In genomic region chr9:50700921-50701691, GRCm38 (mm10) we compare ENCODE assay signal across 8 mouse cellular contexts. TPM values are rescaled to one million over a fixed set of nuclear protein-coding genes. Genes with fewer than 3 reads are reported as not detected.
DNase-seq lines count a peak whose midpoint lies in the region; ATAC-seq lines count a peak whose summit lies in the region.

No protein-coding gene starts in this region.

- peak; percentile 92 for DNase-seq in heart, adult 11 months
- no peak for DNase-seq in heart, embryonic 10.5 days (ENCODE audit: low spot score)
- peak; percentile 22 for DNase-seq in 3T3-L1 (ENCODE audit: low read depth, low spot score)
- DNase-seq in gastrocnemius, adult 8-10 months (ENCODE audit: low spot score in 2 of 2) = peak; percentile 45 to 62
- peak; percentile 15 for DNase-seq in left cerebral cortex, postnatal 4 days
- DNase-seq in spleen, adult 12 weeks (ENCODE audit: low spot score) = no peak

- H3K9ac ChIP-seq in stomach, embryonic 16.5 days (ENCODE audit: low read length) = no peak overlapping the region

- intact Hi-C loops in left cerebral cortex, postnatal 4 days (cut with DNase I) = loop anchor here (10.0 kb wide), 1 partner anchor 64 kb away; the partner anchor contains the start of gene Fdxacb1

- peaks cover 33% of the 10 kb centered on the region for H3K4me1 ChIP-seq in heart, embryonic 10.5 days
- H3K4me1 ChIP-seq in stomach, embryonic 16.5 days (ENCODE audit: control insufficient read depth, insufficient read depth, low read length) = peaks cover 18% of the 10 kb centered on the region

- ATAC-seq in stomach, embryonic 16.5 days (ENCODE audit: insufficient read depth, low FRiP score) = peak; percentile 58; the same call in 1 of the 2 replicates
- no peak for ATAC-seq in activated CD4-positive, CD25-positive, alpha-beta regulatory T cell, adult 4 months

- no peaks in the 10 kb centered on the region for H3K36me3 ChIP-seq in heart, embryonic 10.5 days
- H3K36me3 ChIP-seq in stomach, embryonic 16.5 days (ENCODE audit: control insufficient read depth, insufficient read depth, low read length) = no peaks in the 10 kb centered on the region

- 57% methylated on average over 11 of the region's 11 CpGs for WGBS in heart, embryonic 10.5 days
- 48% methylated on average over 11 of the region's 11 CpGs for WGBS in stomach, embryonic 16.5 days

- no peak overlapping the region for H3K4me3 ChIP-seq in heart, embryonic 10.5 days
- H3K4me3 ChIP-seq in stomach, embryonic 16.5 days (replicated peaks; ENCODE audit: low read length) = no peak overlapping the region

- peaks cover 28% of the 10 kb centered on the region for H3K27me3 ChIP-seq in heart, embryonic 10.5 days (ENCODE audit: insufficient read depth, poor library complexity, severe bottlenecking)
- peaks cover 9% of the 10 kb centered on the region; the same call in 1 of the 2 replicates for H3K27me3 ChIP-seq in stomach, embryonic 16.5 days (ENCODE audit: control insufficient read depth, insufficient read depth, low read length)

- no peaks in the 10 kb centered on the region for H3K9me3 ChIP-seq in heart, embryonic 10.5 days
- H3K9me3 ChIP-seq in stomach, embryonic 16.5 days (replicated peaks; ENCODE audit: control insufficient read depth, low read length) = no peaks in the 10 kb centered on the region

- no peak overlapping the region for H3K4me2 ChIP-seq in stomach, embryonic 16.5 days (ENCODE audit: low read depth, low read length)

- H3K27ac ChIP-seq in heart, embryonic 10.5 days = no peak overlapping the region
- H3K27ac ChIP-seq in stomach, embryonic 16.5 days (ENCODE audit: low read length) = no peak overlapping the region; the same call in 1 of the 2 replicates

RNA-seq across cellular contexts. Expression of gene Dixdc1, which starts 38.2 kb away (rescaled TPM):
- 5.3 and 7.6 TPM in 2 replicates for polyA plus RNA-seq in heart, embryonic 10.5 days (2016; fragmentation: Nextera tagmentation; extraction: Ambion mirVana)
- total RNA-seq in gastrocnemius, adult 8-10 months (2022) = 1 to 10 TPM; 2.0 to 2.5 (median 2.1) TPM
- 10 to 100 TPM; 65.3 to 66.0 TPM for total RNA-seq in left cerebral cortex, postnatal 4 days (2021)
- polyA plus RNA-seq in stomach, embryonic 16.5 days (2015; fragmentation: Nextera tagmentation; extraction: Ambion mirVana) = 8.7 and 9.7 TPM in 2 replicates
- polyA plus RNA-seq in activated CD4-positive, CD25-positive, alpha-beta regulatory T cell, adult 4 months (2017; shearing (Covaris generic)) = under 1 TPM in 1 of 2 experiments, not detected in 1; 0.60 TPM

RNA-seq across cellular contexts. Expression of gene Dlat, which starts 41.5 kb away (rescaled TPM):
- polyA plus RNA-seq in heart, embryonic 10.5 days (2016; fragmentation: Nextera tagmentation; extraction: Ambion mirVana) = 105 and 151 TPM in 2 replicates
- total RNA-seq in gastrocnemius, adult 8-10 months (2022) = 100 to 1,000 TPM; 159 to 224 (median 179) TPM
- total RNA-seq in left cerebral cortex, postnatal 4 days (2021) = 10 to 100 TPM; 73.7 to 79.4 TPM
- 40.5 and 49.8 TPM in 2 replicates for polyA plus RNA-seq in stomach, embryonic 16.5 days (2015; fragmentation: Nextera tagmentation; extraction: Ambion mirVana)
- polyA plus RNA-seq in activated CD4-positive, CD25-positive, alpha-beta regulatory T cell, adult 4 months (2017; shearing (Covaris generic)) = 10 to 100 TPM; 15.8 to 18.2 TPM

RNA-seq across cellular contexts. Expression of gene 2310030G06Rik, which starts 45.2 kb away (rescaled TPM):
- 8.4 TPM in 2 replicates for polyA plus RNA-seq in heart, embryonic 10.5 days (2016; fragmentation: Nextera tagmentation; extraction: Ambion mirVana)
- total RNA-seq in gastrocnemius, adult 8-10 months (2022) = 1 to 10 TPM; 2.9 to 5.9 (median 4.8) TPM
- 1 to 10 TPM; 1.8 to 2.0 TPM for total RNA-seq in left cerebral cortex, postnatal 4 days (2021)
- polyA plus RNA-seq in stomach, embryonic 16.5 days (2015; fragmentation: Nextera tagmentation; extraction: Ambion mirVana) = 13.6 and 14.2 TPM in 2 replicates
- polyA plus RNA-seq in activated CD4-positive, CD25-positive, alpha-beta regulatory T cell, adult 4 months (2017; shearing (Covaris generic)) = not detected

RNA-seq across cellular contexts. Expression of gene Cryab, which starts 50.0 kb away (rescaled TPM):
- polyA plus RNA-seq in heart, embryonic 10.5 days (2016; fragmentation: Nextera tagmentation; extraction: Ambion mirVana) = 483 and 791 TPM in 2 replicates
- total RNA-seq in gastrocnemius, adult 8-10 months (2022) = 1,000 to 10,000 TPM; 1,194 to 1,381 (median 1,261) TPM
- total RNA-seq in left cerebral cortex, postnatal 4 days (2021) = 10 to 100 TPM; 39.1 to 40.9 TPM
- 104 and 143 TPM in 2 replicates for polyA plus RNA-seq in stomach, embryonic 16.5 days (2015; fragmentation: Nextera tagmentation; extraction: Ambion mirVana)
- 1 to 10 TPM; 3.7 to 4.5 TPM for polyA plus RNA-seq in activated CD4-positive, CD25-positive, alpha-beta regulatory T cell, adult 4 months (2017; shearing (Covaris generic))

RNA-seq across cellular contexts. Expression of gene Hspb2, which starts 51.0 kb away (rescaled TPM):
- polyA plus RNA-seq in heart, embryonic 10.5 days (2016; fragmentation: Nextera tagmentation; extraction: Ambion mirVana) = 227 and 370 TPM in 2 replicates
- 100 to 1,000 TPM; 118 to 146 (median 133) TPM for total RNA-seq in gastrocnemius, adult 8-10 months (2022)
- total RNA-seq in left cerebral cortex, postnatal 4 days (2021) = 1 to 10 TPM; 1.0 to 1.3 TPM
- polyA plus RNA-seq in stomach, embryonic 16.5 days (2015; fragmentation: Nextera tagmentation; extraction: Ambion mirVana) = 9.0 and 27.1 TPM in 2 replicates
- 1 to 10 TPM in 1 of 2 experiments, not detected in 1; 1.3 TPM for polyA plus RNA-seq in activated CD4-positive, CD25-positive, alpha-beta regulatory T cell, adult 4 months (2017; shearing (Covaris generic))

Comparison
In these comparisons a context has a peak if more than half of its experiments do, and no peak if none do; other contexts are left out.
1. DNase-seq: peak in heart, adult 11 months (single experiment), 3T3-L1 (single experiment), gastrocnemius, adult 8-10 months (2 of 2) and left cerebral cortex, postnatal 4 days (single experiment); none in heart, embryonic 10.5 days (single experiment) and spleen, adult 12 weeks (single experiment).